Mouse (Mus musculus) intestine, embryonic 16.5 days (tissue): ENCODE data around the gene Zeb2. TPM values are rescaled to one million over a fixed set of nuclear protein-coding genes. Genes with fewer than 3 reads are reported as not detected.

Source experiments
- ATAC-seq: fragments of 200-750 bp; cut with Nextera tagmentation; 2 replicates; pipeline ENCODE4 v1.8.0; 2017; ENCODE audit warnings: moderate TSS enrichment, moderate library complexity
- H3K27ac ChIP-seq: fragments of 300-500 bp; sonication (generic); 2 replicates; pipeline ENCODE4 v1.5.1; 2014; ENCODE audit warnings: mild to moderate bottlenecking, low read length
- H3K27me3 ChIP-seq: fragments of 300-500 bp; sonication (generic); replicated peaks from 2 replicates; pipeline ENCODE4 v1.6.1; 2014; ENCODE audit warnings: low read length, control low read depth, mixed read lengths; ENCODE audit not compliant: control insufficient read depth, insufficient read depth
- H3K36me3 ChIP-seq: fragments of 300-500 bp; sonication (generic); 2 replicates; pipeline ENCODE4 v1.6.1; 2014; ENCODE audit warnings: low read length, control low read depth; ENCODE audit not compliant: control insufficient read depth, insufficient read depth
- H3K4me1 ChIP-seq: fragments of 300-500 bp; sonication (generic); 2 replicates; pipeline ENCODE4 v1.6.1; 2014; ENCODE audit warnings: low read length, control low read depth, mixed read lengths; ENCODE audit not compliant: control insufficient read depth, insufficient read depth
- H3K4me2 ChIP-seq: fragments of 300-500 bp; sonication (generic); 2 replicates; pipeline ENCODE4 v1.6.1; 2014; ENCODE audit warnings: low read depth, low read length, control low read depth
- H3K4me3 ChIP-seq: fragments of 300-500 bp; sonication (generic); 2 replicates; pipeline ENCODE4 v1.5.1; 2014; ENCODE audit warnings: mild to moderate bottlenecking, low read length
- H3K9ac ChIP-seq: fragments of 300-500 bp; sonication (generic); 2 replicates; pipeline ENCODE4 v1.6.1; 2014; ENCODE audit warnings: low read depth, low read length
- H3K9me3 ChIP-seq: fragments of 300-500 bp; sonication (generic); 2 replicates; pipeline ENCODE4 v1.6.1; 2016; ENCODE audit warnings: low read length, control low read depth; ENCODE audit not compliant: control insufficient read depth
- WGBS: fragments of 180-500 bp; shearing (Covaris S2); extraction: QIAGEN DNeasy Blood & Tissue Kit; methylation state at CpG from one replicate; pipeline ENCODE4 v1.1.7; 2014; 5-methylcytosine and 5-hydroxymethylcytosine counted together
- polyA plus RNA-seq: library from polyadenylated mRNA; unstranded; fragments of >200 nt; fragmentation: Nextera tagmentation; extraction: Ambion mirVana; gene quantifications from 2 replicates; pipeline ENCODE4 v1.2.1, GENCODE M21; 2015

Gene Zeb2
- polyA plus RNA-seq, 1 experiment from 2014 or later, result 30.9 TPM

DNA sequence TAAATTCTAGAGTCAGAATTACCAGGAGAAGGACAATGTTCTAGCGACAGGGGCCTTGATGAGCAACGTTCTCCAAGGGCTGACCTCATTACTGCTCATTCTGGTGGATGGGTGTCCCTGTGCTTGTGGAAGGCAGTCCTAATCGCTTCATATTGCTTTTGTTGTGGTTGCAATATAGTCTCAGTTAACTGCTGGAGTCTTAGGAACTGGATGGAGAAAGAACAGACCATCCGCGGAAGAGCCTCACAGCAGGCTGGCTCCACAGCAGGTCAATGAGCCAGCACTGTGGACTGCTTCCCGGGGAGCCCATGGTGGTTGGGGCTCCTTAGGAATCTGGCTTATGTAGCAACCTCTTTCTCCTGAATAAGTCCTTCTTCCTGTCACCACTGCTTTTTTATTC, 12.4 kb upstream of the Zeb2 start:
- H3K27ac ChIP-seq, result no peak overlapping the region
- no peak overlapping the region for H3K9ac ChIP-seq
- no peaks in the 10 kb centered on the region for H3K9me3 ChIP-seq
- WGBS, result 52% methylated on average over 6 of the region's 6 CpGs
- H3K4me3 ChIP-seq, result no peak overlapping the region
- no peak overlapping the region for H3K4me2 ChIP-seq
- no peaks in the 10 kb centered on the region for H3K4me1 ChIP-seq
- ATAC-seq, result no peak
- no peaks in the 10 kb centered on the region for H3K27me3 ChIP-seq
- no peaks in the 10 kb centered on the region for H3K36me3 ChIP-seq

DNA sequence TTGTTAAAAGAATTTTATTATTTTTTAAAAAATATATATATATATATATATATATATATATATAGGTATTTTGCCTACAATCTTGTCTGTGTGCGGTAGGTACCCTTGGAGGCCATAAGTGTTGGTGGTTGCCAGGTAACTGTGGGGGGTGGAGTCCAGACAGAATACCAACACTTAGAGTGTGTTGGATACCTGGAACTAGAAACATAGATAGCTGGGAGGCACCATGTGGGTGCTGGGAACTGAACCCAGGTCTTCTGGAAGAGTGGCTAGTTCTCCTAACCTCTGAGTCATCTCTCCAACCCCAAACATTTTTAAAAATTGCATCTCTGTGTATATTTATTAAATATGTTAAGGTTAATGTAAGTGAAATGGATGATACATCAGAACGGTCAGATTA, 11.5 kb upstream of the Zeb2 start:
- WGBS, result 94% methylated on average over 2 of the region's 2 CpGs
- no peak for ATAC-seq
- Histone ChIP-seq H3K36me3 (no peaks in the 10 kb centered on the region), H3K27ac (no peak overlapping the region), H3K9ac (no peak overlapping the region), H3K4me1 (no peaks in the 10 kb centered on the region), H3K27me3 (no peaks in the 10 kb centered on the region), H3K4me2 (no peak overlapping the region), H3K9me3 (no peaks in the 10 kb centered on the region), H3K4me3 (no peak overlapping the region)

DNA sequence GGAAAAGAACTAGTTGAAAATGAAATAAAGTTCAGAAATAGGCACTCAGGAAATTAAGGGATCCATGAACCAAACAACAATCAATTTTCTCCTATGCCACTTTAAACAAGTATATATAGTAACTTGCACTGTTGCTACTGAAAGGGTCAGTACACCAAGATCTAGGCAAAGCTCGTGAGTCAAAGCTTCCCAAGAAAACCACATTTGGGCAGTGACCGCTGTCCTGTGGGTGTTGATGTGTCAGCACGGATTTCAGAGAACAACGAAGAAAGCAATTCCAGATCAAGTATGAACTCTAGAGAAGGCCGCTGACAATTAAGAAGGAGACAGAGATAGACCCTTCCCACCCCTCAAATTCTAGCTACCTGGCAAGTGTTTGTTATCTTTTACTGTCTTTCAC, 9.2 kb upstream of the Zeb2 start:
- Histone ChIP-seq H3K4me3 (no peak overlapping the region), H3K4me1 (no peaks in the 10 kb centered on the region), H3K36me3 (no peaks in the 10 kb centered on the region), H3K4me2 (no peak overlapping the region), H3K27me3 (no peaks in the 10 kb centered on the region), H3K27ac (no peak overlapping the region), H3K9ac (no peak overlapping the region), H3K9me3 (no peaks in the 10 kb centered on the region)
- no peak for ATAC-seq
- 89% methylated on average over 5 of the region's 5 CpGs for WGBS

DNA sequence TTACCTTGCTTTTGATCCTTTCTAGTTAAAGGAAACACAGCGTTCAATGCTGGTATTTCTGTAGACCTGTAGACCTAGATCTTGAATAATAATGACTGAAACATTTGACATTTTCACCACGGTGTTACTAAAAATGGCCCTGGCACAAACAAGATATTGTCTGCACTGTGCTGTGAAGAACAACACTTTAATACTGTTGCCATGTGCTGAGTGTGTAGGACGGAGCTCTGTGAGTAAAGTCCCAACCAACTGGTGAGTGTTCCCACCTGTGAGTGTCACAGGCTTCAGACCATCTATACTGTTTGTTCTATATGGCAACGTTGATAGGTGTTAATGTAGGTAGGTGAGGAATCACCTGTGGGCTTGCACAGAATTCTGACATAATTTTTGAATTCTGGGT, 8.0 kb upstream of the Zeb2 start:
- H3K27ac ChIP-seq, result no peak overlapping the region
- 58% methylated on average over 4 of the region's 4 CpGs for WGBS
- H3K4me3 ChIP-seq, result no peak overlapping the region
- no peak for ATAC-seq
- H3K9ac ChIP-seq, result no peak overlapping the region
- no peaks in the 10 kb centered on the region for H3K27me3 ChIP-seq
- H3K9me3 ChIP-seq, result no peaks in the 10 kb centered on the region
- no peaks in the 10 kb centered on the region for H3K4me1 ChIP-seq
- H3K36me3 ChIP-seq, result no peaks in the 10 kb centered on the region
- H3K4me2 ChIP-seq, result no peak overlapping the region

DNA sequence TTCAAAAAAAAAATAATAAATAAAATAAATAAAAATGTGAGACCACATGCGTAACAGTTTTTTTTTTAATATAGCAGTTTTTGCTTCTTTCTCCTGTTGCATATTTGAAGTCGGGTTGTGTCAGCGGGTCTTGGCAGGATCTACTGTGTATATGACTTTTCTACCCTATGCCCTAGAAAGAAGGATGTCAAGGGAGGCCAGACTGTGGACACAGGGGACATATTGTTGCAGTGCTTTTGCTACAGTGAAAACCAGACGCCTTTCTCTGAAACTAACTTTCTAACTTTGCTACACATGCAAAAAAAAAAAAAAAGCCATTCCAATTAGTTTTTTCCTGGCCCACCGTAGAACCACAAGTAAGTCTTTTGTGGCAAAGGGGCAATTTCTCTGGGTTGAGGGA, 6.3 kb upstream of the Zeb2 start:
- Histone ChIP-seq H3K36me3 (no peaks in the 10 kb centered on the region), H3K9ac (no peak overlapping the region), H3K9me3 (no peaks in the 10 kb centered on the region), H3K4me1 (no peaks in the 10 kb centered on the region), H3K27ac (no peak overlapping the region), H3K27me3 (no peaks in the 10 kb centered on the region), H3K4me2 (no peak overlapping the region), H3K4me3 (no peak overlapping the region)
- ATAC-seq, result no peak
- WGBS, result 78% methylated on average over 5 of the region's 5 CpGs

DNA sequence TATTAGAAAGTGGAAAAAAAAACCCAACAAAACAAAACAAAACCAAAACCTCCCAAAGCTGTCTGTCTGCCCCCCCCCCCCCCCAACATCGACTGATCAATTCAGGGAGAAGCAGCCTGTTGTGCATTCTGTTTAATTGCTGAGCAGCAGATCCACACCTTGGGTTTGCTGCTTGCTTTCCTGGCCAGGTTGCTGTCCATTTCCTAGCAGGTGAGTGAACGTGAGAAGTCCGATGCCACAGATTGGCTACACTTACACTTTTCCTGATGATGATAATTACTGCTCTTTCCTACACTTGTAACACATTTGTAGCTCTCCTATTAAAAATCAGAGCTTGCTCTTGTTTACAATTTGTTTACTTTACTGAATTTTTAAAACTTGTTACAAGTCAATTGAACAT, 926 bp upstream of the Zeb2 start:
- Histone ChIP-seq H3K27me3 (0 out of 2 replicates have a peak, but pooled peaks cover 7% of the 10 kb centered on the region), H3K4me1 (0 out of 2 replicates have a peak, but pooled peaks cover 4% of the 10 kb centered on the region), H3K36me3 (no peaks in the 10 kb centered on the region), H3K4me2 (no peak overlapping the region), H3K9ac (0 out of 2 replicates have a peak overlapping the region, but pooled peaks have one; percentile 37), H3K9me3 (no peaks in the 10 kb centered on the region), H3K4me3 (no peak overlapping the region), H3K27ac (no peak overlapping the region)
- WGBS, result 57% methylated on average over 3 of the region's 3 CpGs
- ATAC-seq, result no peak

DNA sequence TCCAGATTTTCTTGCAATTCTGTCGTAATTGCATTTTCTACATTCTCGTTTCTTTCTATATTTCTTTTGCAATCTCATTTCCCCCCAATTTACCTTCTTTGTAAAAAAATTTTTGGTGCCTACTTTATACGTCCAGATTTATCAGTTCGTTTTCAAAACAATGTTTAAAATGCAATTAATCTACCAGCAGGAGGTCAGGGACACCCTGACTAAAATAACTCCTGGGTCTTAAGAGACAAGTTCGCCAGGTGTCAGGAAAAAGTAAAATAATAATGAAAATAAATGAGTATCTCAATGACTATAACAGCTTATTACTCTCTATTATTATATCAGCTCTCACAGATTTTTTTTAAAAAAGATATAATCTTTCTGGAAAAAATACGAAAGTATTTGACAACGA, 397 bp upstream of the Zeb2 start:
- no peak for ATAC-seq
- Histone ChIP-seq H3K9me3 (no peaks in the 10 kb centered on the region), H3K4me1 (0 out of 2 replicates have a peak, but pooled peaks cover 4% of the 10 kb centered on the region), H3K9ac (peak overlapping the region; percentile 70), H3K36me3 (no peaks in the 10 kb centered on the region), H3K27ac (peak overlapping the region; percentile 83), H3K27me3 (0 out of 2 replicates have a peak, but pooled peaks cover 8% of the 10 kb centered on the region), H3K4me3 (peak overlapping the region; percentile 56), H3K4me2 (peak overlapping the region; percentile 83)
- 31% methylated on average over 7 of the region's 7 CpGs for WGBS

DNA sequence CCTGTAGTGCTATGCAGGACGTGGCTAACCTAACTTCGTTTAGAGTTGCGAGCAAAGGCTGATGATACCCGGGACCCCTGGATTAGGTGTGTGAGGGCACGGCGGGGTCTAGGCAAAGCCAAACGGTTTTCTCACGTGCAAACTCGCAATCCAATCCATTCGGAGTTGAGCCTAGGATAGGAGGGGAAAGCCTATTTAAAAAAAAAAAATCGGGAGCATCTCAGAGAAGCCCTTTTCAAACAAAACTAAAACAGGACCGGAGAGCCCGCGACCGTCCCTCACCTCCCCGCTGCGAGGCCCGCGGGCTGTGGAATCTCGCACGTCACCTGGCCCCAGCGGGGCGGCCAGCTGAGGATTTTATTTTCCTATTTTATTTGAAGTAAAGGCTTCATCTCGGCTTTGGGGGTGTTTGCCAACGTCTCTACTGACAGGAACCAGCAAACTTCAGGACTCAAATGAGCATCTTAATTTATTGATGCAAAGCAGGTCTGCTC, 617 bp downstream of the Zeb2 start:
- peak overlapping the region; percentile 70 for H3K9ac ChIP-seq
- peak overlapping the region; percentile 56 for H3K4me3 ChIP-seq
- H3K27ac ChIP-seq, result peak overlapping the region; percentile 83
- under 1% methylated on average over 25 of the region's 25 CpGs for WGBS
- 0 out of 2 replicates have a peak, but pooled peaks cover 11% of the 10 kb centered on the region for H3K27me3 ChIP-seq
- ATAC-seq, result no peak
- no peaks in the 10 kb centered on the region for H3K36me3 ChIP-seq
- 0 out of 2 replicates have a peak, but pooled peaks cover 4% of the 10 kb centered on the region for H3K4me1 ChIP-seq
- no peaks in the 10 kb centered on the region for H3K9me3 ChIP-seq
- H3K4me2 ChIP-seq, result peak overlapping the region; percentile 83

DNA sequence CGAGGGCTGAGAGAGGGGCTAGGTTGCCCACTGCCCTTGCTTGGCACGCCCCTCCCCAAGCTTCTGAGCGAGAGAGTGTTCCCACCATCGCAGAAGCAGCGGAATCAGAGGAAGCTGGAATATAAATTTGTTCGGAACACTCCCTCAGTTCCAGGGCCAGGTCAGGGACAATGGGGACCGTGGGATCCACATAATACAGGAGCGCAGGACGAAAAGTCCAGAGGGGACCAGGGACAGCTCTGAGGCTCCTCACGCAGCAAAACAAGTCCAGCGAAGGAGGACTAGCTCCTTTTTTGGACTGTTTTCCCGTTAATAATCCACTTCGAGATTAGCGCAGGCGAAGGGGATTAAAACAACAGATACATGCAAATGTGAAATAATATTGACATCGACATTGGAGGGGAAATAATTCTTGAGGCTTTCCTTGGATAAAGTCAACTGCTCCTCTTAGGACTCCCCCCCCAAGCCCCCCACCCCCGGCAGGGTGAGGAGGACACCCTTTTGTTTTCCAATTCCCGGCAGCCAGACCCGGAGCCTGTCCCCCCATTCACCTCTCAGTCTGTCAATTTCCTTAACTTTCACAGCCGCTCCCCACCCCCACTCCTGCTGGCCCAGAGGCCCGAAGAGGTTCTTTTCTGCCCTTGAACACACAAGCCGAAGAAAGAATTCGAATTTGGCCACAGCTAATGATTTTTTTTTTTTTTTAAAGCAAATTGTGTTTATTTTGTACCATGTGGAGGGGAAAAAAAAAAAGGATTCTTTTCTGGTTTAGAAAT, 1.3 kb downstream of the Zeb2 start:
- peaks cover 11% of the 10 kb centered on the region; the same call in 1 of the 2 replicates for H3K27me3 ChIP-seq
- no peak for ATAC-seq
- peak overlapping the region; percentile 56 for H3K4me3 ChIP-seq
- H3K9me3 ChIP-seq, result no peaks in the 10 kb centered on the region
- 0 out of 2 replicates have a peak, but pooled peaks cover 4% of the 10 kb centered on the region for H3K4me1 ChIP-seq
- no peaks in the 10 kb centered on the region for H3K36me3 ChIP-seq
- WGBS, result 2% methylated on average over 23 of the region's 23 CpGs
- peak overlapping the region; percentile 83 for H3K27ac ChIP-seq
- peak overlapping the region; percentile 83 for H3K4me2 ChIP-seq
- peak overlapping the region; percentile 70 for H3K9ac ChIP-seq
